Mouse (Mus musculus) heart, adult 2 months (tissue): ENCODE results near the gene Eddm3b. TPM values are rescaled to one million over a fixed set of nuclear protein-coding genes. Genes with fewer than 3 reads are reported as not detected.
A peak's percentile ranks its signal among the peaks of the same experiment; 100 is the strongest.

Source experiments
- DNase-seq, 2 experiments: peaks; one replicate each; pipeline ENCODE4 v3.0.0; 2021
- H3K27ac ChIP-seq: fragments of 200-600 bp; 2 replicates; pipeline ENCODE4 v1.8.1; 2022
- H3K27me3 ChIP-seq: fragments of 200-500 bp; 2 replicates; pipeline ENCODE4 v1.6.1; 2012; ENCODE audit warnings: mild to moderate bottlenecking, low read length, inconsistent platforms, mixed read lengths; ENCODE audit not compliant: control insufficient read depth, insufficient read depth
- H3K36me3 ChIP-seq: fragments of 200-500 bp; 2 replicates; pipeline ENCODE4 v1.6.1; 2012; ENCODE audit warnings: low read length, inconsistent platforms; ENCODE audit not compliant: control insufficient read depth, insufficient read depth
- H3K4me1 ChIP-seq: fragments of 200-500 bp; 2 replicates; pipeline ENCODE4 v1.6.1; 2011; ENCODE audit warnings: low read length; ENCODE audit not compliant: control insufficient read depth, insufficient read depth
- H3K4me3 ChIP-seq: fragments of 200-600 bp; 2 replicates; pipeline ENCODE4 v1.8.1; 2022
- H3K79me2 ChIP-seq: fragments of 200-500 bp; replicated peaks from 2 replicates; pipeline ENCODE4 v1.6.1; 2012; ENCODE audit warnings: mild to moderate bottlenecking, inconsistent platforms, low read length, moderate library complexity, mixed read lengths; ENCODE audit not compliant: control insufficient read depth, insufficient read depth
- H3K9ac ChIP-seq: fragments of 200-500 bp; 2 replicates; pipeline ENCODE4 v1.6.1; 2012; ENCODE audit warnings: low read depth, mild to moderate bottlenecking, control low read depth, inconsistent platforms, low read length, mixed read lengths
- CTCF ChIP-seq: fragments of 200-600 bp; IDR thresholded peaks from 2 replicates; pipeline ENCODE4 v1.8.1; 2022; ENCODE audit warnings: antibody characterized with exemption, mild to moderate bottlenecking, moderate library complexity
- EP300 ChIP-seq: fragments of 200-500 bp; IDR thresholded peaks from 2 replicates; pipeline ENCODE4 v1.6.1; 2011; ENCODE audit warnings: low read depth, low read length, control low read depth; ENCODE audit not compliant: insufficient read depth
- POLR2A ChIP-seq: fragments of 200-500 bp; IDR thresholded peaks from 2 replicates; pipeline ENCODE4 v1.6.1; 2011; ENCODE audit warnings: mild to moderate bottlenecking, low read depth, low read length, control low read depth; ENCODE audit not compliant: insufficient read depth
- WGBS: fragments of 180-500 bp; shearing (Covaris S2); methylation state at CpG from one replicate; pipeline ENCODE4 v1.1.7; 2018; 5-methylcytosine and 5-hydroxymethylcytosine counted together
- intact Hi-C: fragments of 180-260 bp; cut with DNase I; formaldehyde crosslinking; loops from one replicate; pipeline ENCODE4 v1.15.1; 2025
- polyA plus RNA-seq: library from polyadenylated mRNA; depleted of rRNA; stranded (reverse); fragments of >200 nt; gene quantifications from 2 replicates; pipeline ENCODE4 v1.2.3, GENCODE M21; 2012
- total RNA-seq, 2 experiments: library from RNA; stranded (reverse); gene quantifications; 2 replicates each; pipeline ENCODE4 v1.2.3; 2021

Eddm3b gene
- total and polyA plus RNA-seq, 3 experiments = not detected

GRCm38 (mm10) chr14:51090921-51091900 lies 23.0 kb upstream of the Eddm3b start, which contains the start of the genes Rnase4 and Ang:
Gene Rnase4 (plus strand): TSS chr14:51091077.
Gene Ang (plus strand): TSS chr14:51091150.
- Histone ChIP-seq H3K9ac (peak within 1 kb of the TSS; percentile 71), H3K4me1 (peaks cover 3% of the 10 kb centered on the region; the same call in 1 of the 2 replicates), H3K36me3 (no peaks in the 10 kb centered on the region; the same call in 1 of the 2 replicates), H3K79me2 (no peaks in the 10 kb centered on the region), H3K27ac (peak within 1 kb of the TSS; percentile 96), H3K4me3 (peak within 1 kb of the TSS; percentile 76), H3K27me3 (no peaks in the 10 kb centered on the region)
- TF ChIP-seq EP300 (no peak), POLR2A (peak; percentile 67), CTCF (no peak)
- intact Hi-C loops = loop anchor here (1.0 kb wide), 1 partner anchor 284 kb away; the partner anchor contains the start of genes Ccnb1ip1 and Parp2
- DNase-seq = peak; percentile 79 to 84
- WGBS = 9% methylated on average over 33 of the region's 33 CpGs

GRCm38 (mm10) chr14:51092073-51092620 lies 22.1 kb upstream of the Eddm3b start:
- H3K27me3 ChIP-seq = no peaks in the 10 kb centered on the region

DNA sequence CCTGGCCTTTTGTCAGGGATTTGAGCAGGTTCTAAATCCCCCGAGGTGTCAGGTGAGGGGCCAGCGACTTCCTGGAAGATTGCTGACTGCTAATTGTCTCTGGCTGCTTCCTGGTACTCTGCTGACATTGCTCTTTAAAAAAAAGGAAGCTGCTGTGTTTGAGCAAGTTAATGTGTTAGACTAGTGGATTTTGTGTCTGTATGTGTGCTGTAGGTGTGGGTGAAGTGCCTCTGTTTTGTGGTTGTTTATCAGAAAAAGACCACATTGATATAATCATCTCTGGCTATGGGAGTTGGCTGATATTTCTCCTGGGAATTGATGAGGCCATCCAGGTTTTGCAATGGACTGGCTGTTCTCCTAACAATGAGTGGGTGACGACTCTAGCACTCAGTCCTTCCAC lies 20.7 kb upstream of the Eddm3b start:
- Histone ChIP-seq H3K4me3 (no peak overlapping the region; the same call in 1 of the 2 replicates), H3K9ac (no peak overlapping the region), H3K4me1 (peaks cover 3% of the 10 kb centered on the region; the same call in 1 of the 2 replicates), H3K27ac (peak overlapping the region; percentile 42), H3K27me3 (no peaks in the 10 kb centered on the region), H3K79me2 (no peaks in the 10 kb centered on the region), H3K36me3 (no peaks in the 10 kb centered on the region; the same call in 1 of the 2 replicates)
- DNase-seq = peak in 1 of 2 experiments; percentile 39
- TF ChIP-seq POLR2A (0 out of 2 replicates have a peak, but pooled peaks have one; percentile 18), EP300 (no peak)
- WGBS = 31% methylated on average over 3 of the region's 3 CpGs
- intact Hi-C loops = no loop called here

More at GRCm38 (mm10) chr14:51092073-51092620, 22.1 kb upstream of the Eddm3b start:
- peak; percentile 18 to 38 for DNase-seq
- TF ChIP-seq EP300 = no peak
- TF ChIP-seq CTCF = no peak
- no peak for TF ChIP-seq POLR2A
- Histone ChIP-seq H3K27ac (peak overlapping the region; percentile 96), H3K79me2 (no peaks in the 10 kb centered on the region), H3K9ac (peak overlapping the region; percentile 61), H3K4me3 (peak overlapping the region; percentile 76), H3K4me1 (peaks cover 3% of the 10 kb centered on the region; the same call in 1 of the 2 replicates), H3K36me3 (no peaks in the 10 kb centered on the region; the same call in 1 of the 2 replicates)
- WGBS = 57% methylated on average over 8 of the region's 8 CpGs
- intact Hi-C loops = no loop called here

GRCm38 (mm10) chr14:51094096-51094875 lies 19.9 kb upstream of the Eddm3b start:
- H3K9ac ChIP-seq = no peak overlapping the region
- H3K27me3 ChIP-seq = no peaks in the 10 kb centered on the region
- H3K4me3 ChIP-seq = no peak overlapping the region
- H3K79me2 ChIP-seq = no peaks in the 10 kb centered on the region
- peak overlapping the region; percentile 42 for H3K27ac ChIP-seq
- TF ChIP-seq EP300 (no peak), CTCF (no peak)
- peaks cover 3% of the 10 kb centered on the region; the same call in 1 of the 2 replicates for H3K4me1 ChIP-seq
- no peaks in the 10 kb centered on the region; the same call in 1 of the 2 replicates for H3K36me3 ChIP-seq
- 64% methylated on average over 5 of the region's 5 CpGs for WGBS
- intact Hi-C loops = no loop called here
- DNase-seq = peak; percentile 42 to 46

GRCm38 (mm10) chr14:51094921-51095320 lies 19.3 kb upstream of the Eddm3b start:
- no peaks in the 10 kb centered on the region; the same call in 1 of the 2 replicates for H3K36me3 ChIP-seq
- no peak overlapping the region for H3K27ac ChIP-seq
- peak; percentile 33 to 36 for DNase-seq
- no peak for TF ChIP-seq POLR2A
- no peak for TF ChIP-seq EP300
- no peak for TF ChIP-seq CTCF
- no peaks in the 10 kb centered on the region for H3K27me3 ChIP-seq
- H3K9ac ChIP-seq = no peak overlapping the region
- H3K4me1 ChIP-seq = peaks cover 3% of the 10 kb centered on the region; the same call in 1 of the 2 replicates
- 64% methylated on average over 9 of the region's 9 CpGs for WGBS
- intact Hi-C loops = no loop called here
- H3K79me2 ChIP-seq = no peaks in the 10 kb centered on the region
- H3K4me3 ChIP-seq = no peak overlapping the region
